Mouse (Mus musculus) hematopoietic stem cell, adult 5-6 weeks (primary cell): ENCODE measurements around the gene Tyk2. TPM values are rescaled to one million over a fixed set of nuclear protein-coding genes. Genes with fewer than 3 reads are reported as not detected.

ENCODE experiments used
- ATAC-seq, 2 experiments: fragments of 125-278 bp in 1 of 2; replicated peaks in 1 of 2; 2 replicates each; pipeline ENCODE4 v1.8.0; 2016 to 2017; ENCODE audit warnings: inconsistent platforms in 2 of 2, mild to moderate bottlenecking in 2 of 2, moderate number of reproducible peaks in 2 of 2, low read depth in 1 of 2, moderate TSS enrichment in 1 of 2; ENCODE audit not compliant: low FRiP score in 2 of 2, poor library complexity in 2 of 2, severe bottlenecking in 2 of 2, insufficient read depth in 1 of 2, low TSS enrichment in 1 of 2
- total RNA-seq: library from RNA; stranded (forward); fragments of 172-1452, 232-1000 nt; gene quantifications from 2 replicates; pipeline ENCODE4 v1.2.3, GENCODE M21; 2017

Gene Tyk2
- total RNA-seq, 1 experiment from 2014 or later: 12.2 TPM

DNA sequence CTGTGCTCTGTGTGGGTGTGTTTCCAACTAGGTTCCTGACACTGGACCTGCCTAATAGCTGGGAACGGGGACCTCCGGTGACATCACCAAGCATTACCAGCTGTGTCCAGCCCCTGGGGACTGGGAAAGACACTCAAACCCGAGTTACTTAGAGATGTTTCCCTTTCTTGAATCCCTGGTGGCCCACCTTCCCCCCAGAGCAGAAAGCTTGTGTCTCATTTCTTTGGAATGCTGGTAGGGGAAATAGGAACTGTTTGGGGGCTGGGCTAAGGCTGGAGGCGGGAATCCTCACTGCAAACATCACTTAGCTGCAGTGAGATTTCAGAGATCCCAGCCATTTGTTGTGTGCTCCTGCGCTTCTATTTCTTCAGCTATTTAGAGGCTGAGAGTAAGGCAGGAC lies 22.8 kb upstream of the Tyk2 start:
- no peak for ATAC-seq

- ATAC-seq: no peak
These were observed 22.3 kb upstream of the Tyk2 start for GRCm38 (mm10) chr9:21153331-21153730.

GRCm38 (mm10) chr9:21152715-21153114 lies 21.7 kb upstream of the Tyk2 start:
- peak; percentile 44 to 59 for ATAC-seq

DNA sequence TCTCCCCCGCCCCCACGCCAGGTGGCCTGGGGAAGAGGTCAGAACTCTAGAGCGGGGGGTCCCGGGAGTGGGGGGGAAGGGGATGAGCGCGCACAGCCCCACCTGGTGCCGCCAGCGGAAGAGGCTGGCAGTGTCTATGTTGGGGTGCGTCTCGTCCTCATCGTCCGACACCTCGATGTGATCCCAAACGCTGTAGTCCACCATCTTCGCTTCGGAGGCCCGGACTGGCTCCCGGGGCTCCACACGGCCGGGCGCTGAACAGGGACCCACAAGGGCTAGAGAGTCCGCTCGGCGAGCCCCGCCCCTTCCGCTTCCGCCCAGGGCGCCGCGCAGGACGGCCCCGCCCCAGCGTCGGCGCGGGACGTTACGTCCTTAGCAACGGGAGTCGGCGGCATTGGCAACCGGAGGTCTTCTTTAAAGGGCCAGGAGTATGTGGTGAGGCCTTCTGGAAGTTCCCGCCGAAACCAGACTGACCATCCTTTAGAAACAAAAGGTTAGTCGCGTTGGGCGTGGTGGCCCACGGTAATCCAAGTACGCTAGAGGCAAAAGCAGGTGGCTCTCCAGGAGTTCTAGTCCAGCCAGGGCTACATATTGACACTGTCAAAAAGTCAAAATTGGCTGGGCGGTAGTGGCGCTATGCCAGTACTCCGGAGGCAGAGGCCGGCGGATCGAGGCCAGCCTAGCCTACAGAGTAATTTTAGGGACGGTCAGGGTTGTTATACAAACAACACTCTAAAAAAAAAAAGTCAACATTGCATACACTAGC lies 18.8 kb upstream of the Tyk2 start, which contains the start of gene Cdc37:
Cdc37 (minus strand) TSS at position 329 of the 766 bp plus-strand sequence.
- ATAC-seq: peak; percentile 61 to 77

- ATAC-seq: no peak
These were observed 18.1 kb upstream of the Tyk2 start for GRCm38 (mm10) chr9:21149077-21149653.

DNA sequence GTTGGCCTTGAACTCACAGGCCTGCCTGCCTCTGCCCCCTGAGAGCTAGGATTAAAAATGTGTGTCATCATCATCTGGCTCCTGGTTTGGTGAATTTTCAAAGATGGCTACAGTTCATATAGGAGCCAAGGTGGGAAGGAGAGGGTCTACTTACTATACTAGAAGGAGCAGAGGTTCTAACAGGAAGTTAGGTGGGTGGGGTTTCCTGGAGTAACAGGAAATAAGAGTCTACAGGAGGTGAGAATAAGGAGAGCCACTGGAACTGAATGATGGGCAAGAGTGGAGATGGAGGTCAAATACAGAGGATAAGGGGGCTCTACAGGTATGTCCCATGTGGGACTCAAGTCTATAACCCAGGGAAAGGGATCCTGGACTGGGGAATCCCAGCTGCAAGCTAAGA lies 17.4 kb upstream of the Tyk2 start:
- ATAC-seq: no peak

GRCm38 (mm10) chr9:21146722-21147121 lies 15.7 kb upstream of the Tyk2 start:
- ATAC-seq: peak; percentile 90 to 91

- no peak for ATAC-seq
These were observed 14.4 kb upstream of the Tyk2 start for GRCm38 (mm10) chr9:21145431-21145830.

GRCm38 (mm10) chr9:21144361-21144760 lies 13.3 kb upstream of the Tyk2 start:
- no peak for ATAC-seq

- no peak for ATAC-seq
These were observed 10.9 kb upstream of the Tyk2 start for GRCm38 (mm10) chr9:21141922-21142321.

GRCm38 (mm10) chr9:21138386-21138785 lies 7.3 kb upstream of the Tyk2 start:
- ATAC-seq: no peak

- peak in 1 of 2 experiments; percentile 44; a peak in 1 of 4 replicates for ATAC-seq
These were observed 6.2 kb upstream of the Tyk2 start for GRCm38 (mm10) chr9:21137229-21137628.

- ATAC-seq: peak in 1 of 2 experiments; percentile 10; a peak in 1 of 4 replicates
These were observed 5.4 kb upstream of the Tyk2 start for GRCm38 (mm10) chr9:21136401-21136800.

- ATAC-seq: no peak; a peak in 1 of 4 replicates
These were observed 4.9 kb upstream of the Tyk2 start for GRCm38 (mm10) chr9:21135941-21136381.

- ATAC-seq: no peak
These were observed 4.4 kb upstream of the Tyk2 start for GRCm38 (mm10) chr9:21135329-21135890.

- ATAC-seq: no peak
These were observed 3.7 kb upstream of the Tyk2 start for GRCm38 (mm10) chr9:21134595-21135328.

GRCm38 (mm10) chr9:21133064-21133707 lies 2.1 kb upstream of the Tyk2 start:
- no peak for ATAC-seq
